Mouse (Mus musculus): ENCODE results near the gene Dop1b.

GRCm38 (mm10) chr16:93744804-93745340 lies 33.2 kb downstream of the Dop1b start:
- TF ChIP-seq CTCF (IDR thresholded peaks at IDR 0.05; ENCODE audit: control insufficient read depth, insufficient read depth, low read length) = no peak
- no peak for TF ChIP-seq POLR2A (IDR thresholded peaks at IDR 0.05; ENCODE audit: borderline replicate concordance, control insufficient read depth, low read depth, low read length)
